Mouse (Mus musculus) bone marrow, adult 2 months (tissue): ENCODE data around the gene Kif24. TPM values are rescaled to one million over a fixed set of nuclear protein-coding genes. Genes with fewer than 3 reads are reported as not detected.

Source experiments
- H3K27ac ChIP-seq: fragments of 200-500 bp; 2 replicates; pipeline ENCODE4 v1.5.1; 2012; ENCODE audit warnings: low read depth, mild to moderate bottlenecking, control low read depth, inconsistent platforms, low read length; ENCODE audit not compliant: control insufficient read depth, poor library complexity, insufficient read depth
- H3K4me1 ChIP-seq: fragments of 200-500 bp; 2 replicates; pipeline ENCODE4 v1.6.1; 2011; ENCODE audit warnings: low read length; ENCODE audit not compliant: control insufficient read depth, insufficient read depth
- H3K4me3 ChIP-seq: fragments of 200-500 bp; replicated peaks from 2 replicates; pipeline ENCODE3; 2011; ENCODE audit warnings: mild to moderate bottlenecking, low read depth, low read length, control low read depth; ENCODE audit not compliant: control insufficient read depth
- CTCF ChIP-seq: fragments of 200-500 bp; IDR thresholded peaks from 2 replicates; pipeline ENCODE4 v1.5.1; 2011; ENCODE audit warnings: low read length, control low read depth; ENCODE audit not compliant: control insufficient read depth, insufficient read depth
- POLR2A ChIP-seq: fragments of 200-500 bp; IDR thresholded peaks from 2 replicates; pipeline ENCODE4 v1.6.1; 2011; ENCODE audit warnings: low read depth, mild to moderate bottlenecking, control low read depth, low read length, borderline replicate concordance; ENCODE audit not compliant: control insufficient read depth
- WGBS: fragments of 180-500 bp; shearing (Covaris S2); methylation state at CpG from one replicate; pipeline ENCODE4 v1.1.7; 2018; 5-methylcytosine and 5-hydroxymethylcytosine counted together
- polyA plus RNA-seq: library from polyadenylated mRNA; stranded (reverse); fragments of >200 nt; gene quantifications from 2 replicates; pipeline ENCODE4 v1.2.4, GENCODE M21; 2011; ENCODE audit warnings: low replicate concordance; ENCODE audit not compliant: missing spikeins, insufficient read depth, insufficient read length

Gene Kif24
- polyA plus RNA-seq, 1 experiment: 17.6 TPM

- Histone ChIP-seq H3K4me1 (peaks cover 2% of the 10 kb centered on the region; the same call in 1 of the 2 replicates), H3K4me3 (no peak overlapping the region), H3K27ac (no peak overlapping the region)
- TF ChIP-seq POLR2A: no peak
- TF ChIP-seq CTCF: no peak
- WGBS: 84% methylated on average over 2 of the region's 2 CpGs
Observed at GRCm38 (mm10) chr4:41357154-41357553, 107.5 kb downstream of the Kif24 start.

GRCm38 (mm10) chr4:41353265-41353664, 111.4 kb downstream of the Kif24 start:
- Histone ChIP-seq H3K4me3 (no peak overlapping the region), H3K27ac (no peak overlapping the region), H3K4me1 (peaks cover 2% of the 10 kb centered on the region; the same call in 1 of the 2 replicates)
- TF ChIP-seq POLR2A: no peak
- no peak for TF ChIP-seq CTCF
- WGBS: 65% methylated on average over 1 of the region's 1 CpGs

GRCm38 (mm10) chr4:41352758-41353157, 111.9 kb downstream of the Kif24 start:
- WGBS: 71% methylated on average over 4 of the region's 4 CpGs
- H3K4me3 ChIP-seq: no peak overlapping the region
- no peak for TF ChIP-seq CTCF
- no peak for TF ChIP-seq POLR2A
- H3K27ac ChIP-seq: no peak overlapping the region
- H3K4me1 ChIP-seq: no peaks in the 10 kb centered on the region; the same call in 1 of the 2 replicates

- Histone ChIP-seq H3K4me1 (no peaks in the 10 kb centered on the region; the same call in 1 of the 2 replicates), H3K4me3 (peak overlapping the region; percentile 81), H3K27ac (peak overlapping the region; percentile 73)
- TF ChIP-seq CTCF (no peak), POLR2A (no peak)
- WGBS: under 1% methylated on average over 28 of the region's 28 CpGs
Observed at GRCm38 (mm10) chr4:41349199-41349591, 115.5 kb downstream of the Kif24 start.

DNA sequence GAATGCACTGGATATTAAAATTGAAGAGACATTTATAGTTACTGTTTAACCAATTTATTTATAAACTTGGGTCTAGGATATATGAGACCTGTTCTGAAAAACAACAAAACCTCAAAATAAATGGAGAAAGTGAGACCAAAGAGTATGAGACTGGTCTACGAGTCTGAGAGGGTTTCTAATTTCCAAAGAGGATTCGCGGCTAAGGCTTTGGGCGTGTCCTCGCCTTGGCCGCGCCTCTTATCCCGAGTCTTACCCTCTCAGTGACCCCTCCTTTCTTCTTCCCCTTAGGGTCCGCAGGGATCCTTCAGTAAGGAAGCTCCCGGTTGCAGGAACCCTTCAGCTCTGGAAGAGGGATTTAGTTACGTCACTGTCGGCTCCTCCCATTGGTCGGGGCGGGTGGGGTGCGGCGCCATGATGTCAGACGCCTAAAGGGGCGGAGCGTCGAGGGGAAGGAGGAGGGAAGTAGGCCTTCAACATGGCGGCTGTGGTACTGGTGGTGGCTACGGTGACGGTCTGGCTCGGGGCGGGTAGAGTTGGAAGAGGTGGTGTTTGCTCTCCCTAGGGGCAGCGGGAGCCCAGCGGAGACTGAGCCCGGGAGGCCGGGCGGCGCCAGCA, 116.0 kb downstream of the Kif24 start, which contains the start of gene Ubap1:
Gene Ubap1 (plus strand): TSS at position 413 of the 615 bp plus-strand sequence.
- Histone ChIP-seq H3K27ac (peak within 1 kb of the TSS; percentile 73), H3K4me1 (no peaks in the 10 kb centered on the region; the same call in 1 of the 2 replicates), H3K4me3 (peak within 1 kb of the TSS; percentile 81)
- WGBS: under 1% methylated on average over 31 of the region's 31 CpGs
- TF ChIP-seq CTCF: no peak
- peak; percentile 94 for TF ChIP-seq POLR2A

GRCm38 (mm10) chr4:41347839-41348238, 116.8 kb downstream of the Kif24 start:
- WGBS: 7% methylated on average over 5 of the region's 5 CpGs
- peak overlapping the region; percentile 57 for H3K4me3 ChIP-seq
- H3K4me1 ChIP-seq: no peaks in the 10 kb centered on the region; the same call in 1 of the 2 replicates
- H3K27ac ChIP-seq: no peak overlapping the region
- TF ChIP-seq CTCF (no peak), POLR2A (no peak)

GRCm38 (mm10) chr4:41346011-41346410, 118.7 kb downstream of the Kif24 start:
- 38% methylated on average over 2 of the region's 2 CpGs for WGBS
- no peak for TF ChIP-seq CTCF
- no peak for TF ChIP-seq POLR2A
- no peak overlapping the region for H3K27ac ChIP-seq
- H3K4me1 ChIP-seq: no peaks in the 10 kb centered on the region; the same call in 1 of the 2 replicates
- no peak overlapping the region for H3K4me3 ChIP-seq

- H3K27ac ChIP-seq: no peak overlapping the region
- no peak overlapping the region for H3K4me3 ChIP-seq
- 85% methylated on average over 11 of the region's 11 CpGs for WGBS
- H3K4me1 ChIP-seq: no peaks in the 10 kb centered on the region
- TF ChIP-seq CTCF: no peak
- no peak for TF ChIP-seq POLR2A
Observed at GRCm38 (mm10) chr4:41340912-41341550, 123.7 kb downstream of the Kif24 start.

Other genes with a start within 250 kb of the Kif24 start
- gene Ubap2, start 189.7 kb downstream of the Kif24 start, polyA plus RNA-seq: 30.9 and 64.5 TPM in 2 replicates
- 76.7 and 82.1 TPM in 2 replicates for gene Dcaf12, start 150.0 kb downstream of the Kif24 start, polyA plus RNA-seq
- gene Ubap1, start 115.9 kb downstream of the Kif24 start, polyA plus RNA-seq: 37.4 and 67.8 TPM in 2 replicates
- 3.0 and 3.9 TPM in 2 replicates for gene Nudt2, start 264 bp upstream of the Kif24 start, polyA plus RNA-seq
- gene AI464131, start 38.2 kb upstream of the Kif24 start, polyA plus RNA-seq: 0.31 TPM in 1 of 2 replicates, not detected in the other
- gene 1110017D15Rik, start 52.4 kb upstream of the Kif24 start, polyA plus RNA-seq: not detected in 2 replicates
- 6.9 and 17.8 TPM in 2 replicates for gene Fam219a, start 104.7 kb upstream of the Kif24 start, polyA plus RNA-seq
- gene Dnaic1, start 104.9 kb upstream of the Kif24 start, polyA plus RNA-seq: not detected in 2 replicates
- 1.0 and 1.2 TPM in 2 replicates for gene Enho, start 175.4 kb upstream of the Kif24 start, polyA plus RNA-seq
- not detected in 2 replicates for gene Cntfr, start 232.2 kb upstream of the Kif24 start, polyA plus RNA-seq
- 77.3 and 83.6 TPM in 2 replicates for gene Il11ra1, start 235.1 kb upstream of the Kif24 start, polyA plus RNA-seq
- 30.1 and 37.2 TPM in 2 replicates for gene Rpp25l, start 248.6 kb upstream of the Kif24 start, polyA plus RNA-seq